Mouse (Mus musculus) embryonic fibroblast, embryonic 13.5 days (primary cell): Measurements from ENCODE around the gene Psd. TPM values are rescaled to one million over a fixed set of nuclear protein-coding genes. Genes with fewer than 3 reads are reported as not detected.

ENCODE experiments used
- H3K27ac ChIP-seq: 2 replicates; pipeline ENCODE4 v1.5.1; 2012; ENCODE audit warnings: low read length, control low read depth, inconsistent platforms; ENCODE audit not compliant: insufficient read depth
- H3K4me1 ChIP-seq: 2 replicates; pipeline ENCODE4 v1.6.1; 2011; ENCODE audit warnings: low read length; ENCODE audit not compliant: control insufficient read depth, insufficient read depth
- H3K4me3 ChIP-seq: 2 replicates; pipeline ENCODE4 v1.5.1; 2011; ENCODE audit warnings: mild to moderate bottlenecking, control low read depth, low read length; ENCODE audit not compliant: insufficient read depth
- CTCF ChIP-seq: IDR thresholded peaks from 2 replicates; pipeline ENCODE4 v1.5.1; 2011; ENCODE audit warnings: mild to moderate bottlenecking, control low read depth, low read length, moderate library complexity, borderline replicate concordance; ENCODE audit not compliant: insufficient read depth
- POLR2A ChIP-seq: IDR thresholded peaks from 2 replicates; pipeline ENCODE4 v1.6.1; 2011; ENCODE audit warnings: low read depth, mild to moderate bottlenecking, control low read depth, low read length, moderate library complexity
- polyA plus RNA-seq: library from polyadenylated mRNA; stranded (reverse); fragments of >200 nt; gene quantifications from 2 replicates; pipeline ENCODE4 v1.2.4, GENCODE M21; 2011; ENCODE audit warnings: low read depth; ENCODE audit not compliant: missing spikeins, insufficient read length

Psd gene
- polyA plus RNA-seq, 1 experiment = 2.7 TPM

DNA sequence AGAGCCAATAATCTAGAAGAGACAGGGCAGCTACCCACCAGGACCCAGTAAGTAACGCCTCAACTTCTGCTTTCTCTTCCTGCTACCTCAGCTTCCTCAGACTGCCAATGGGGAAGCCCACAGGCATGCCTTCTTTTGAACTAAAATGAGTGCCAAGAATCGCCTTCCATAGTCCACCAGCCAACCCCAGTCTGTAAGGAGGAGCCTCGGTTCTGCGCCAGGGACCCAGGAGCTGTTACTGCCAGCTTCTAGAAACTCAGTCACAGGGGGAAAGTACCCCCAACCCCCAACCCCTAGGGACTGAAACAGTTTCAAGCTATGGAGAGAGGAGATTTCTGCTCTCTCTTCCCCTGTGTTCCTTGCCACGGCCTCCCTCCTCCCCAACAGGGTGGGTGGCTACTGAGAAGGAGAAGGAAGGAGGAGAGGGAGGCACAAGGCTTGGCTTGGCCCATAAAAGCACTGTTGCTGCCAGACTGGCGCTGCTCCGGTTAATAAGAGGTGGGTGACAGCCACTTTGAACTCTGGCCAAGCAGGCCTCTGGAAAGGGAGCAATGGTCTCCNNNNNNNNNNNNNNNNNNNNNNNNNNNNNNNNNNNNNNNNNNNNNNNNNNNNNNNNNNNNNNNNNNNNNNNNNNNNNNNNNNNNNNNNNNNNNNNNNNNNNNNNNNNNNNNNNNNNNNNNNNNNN lies 12.5 kb upstream of the Psd start:
- no peak overlapping the region for H3K4me3 ChIP-seq
- H3K4me1 ChIP-seq = no peaks in the 10 kb centered on the region
- H3K27ac ChIP-seq = peak overlapping the region; percentile 55
- TF ChIP-seq POLR2A (no peak), CTCF (no peak)

DNA sequence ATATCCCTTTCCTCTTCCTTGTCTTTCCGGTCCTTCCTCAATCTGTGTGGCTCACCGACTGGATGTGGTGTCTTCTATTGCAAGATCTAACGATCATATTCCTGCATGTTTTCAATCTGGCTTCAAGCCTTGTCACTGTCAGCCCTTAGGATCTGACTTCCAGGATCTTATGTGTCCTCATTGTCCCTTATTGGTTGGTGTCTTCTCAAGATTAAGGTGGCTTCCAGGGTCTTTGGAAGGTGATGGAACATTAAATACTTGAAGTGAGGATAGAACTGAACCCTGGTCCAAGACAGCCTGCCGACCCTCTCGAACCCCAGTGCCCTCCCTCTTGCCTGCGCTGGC lies 12.0 kb upstream of the Psd start:
- peak overlapping the region; percentile 55 for H3K27ac ChIP-seq
- TF ChIP-seq CTCF = no peak
- TF ChIP-seq POLR2A = no peak; the same call in 1 of the 2 replicates

DNA sequence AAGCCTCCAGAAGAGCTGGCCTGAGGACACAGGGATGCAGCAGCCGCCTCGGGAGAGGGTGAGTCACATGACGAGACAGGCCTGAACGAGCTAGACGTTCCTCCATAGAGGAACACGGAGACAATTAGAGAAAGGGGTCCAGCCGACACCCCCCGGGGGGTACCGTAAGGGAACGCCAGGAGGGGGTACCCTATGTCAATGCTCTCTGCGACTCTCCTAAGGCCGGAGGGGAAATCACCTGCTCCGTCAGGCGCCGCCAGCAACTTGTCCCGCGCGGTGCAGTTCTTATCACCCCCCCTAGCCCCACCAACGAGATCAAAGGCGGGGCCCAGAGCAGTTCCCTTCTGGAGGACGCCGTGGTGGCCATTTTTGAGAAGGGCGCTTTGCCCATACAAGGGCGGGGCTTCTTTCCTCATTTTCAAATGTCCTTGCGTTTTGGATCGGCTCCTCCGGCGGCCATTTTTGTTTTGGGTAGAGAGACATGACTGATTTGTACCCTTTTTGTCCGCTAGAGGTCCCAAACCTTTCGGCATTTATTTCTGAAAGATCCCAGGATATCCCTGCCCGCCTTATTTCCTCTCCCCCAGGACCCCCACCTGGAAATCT lies 11.5 kb upstream of the Psd start, which contains the start of gene Cuedc2:
Cuedc2 (minus strand) TSS at position 372 of the 606 bp plus-strand sequence.
- Histone ChIP-seq H3K4me1 (no peaks in the 10 kb centered on the region), H3K27ac (peak within 1 kb of the TSS; percentile 55), H3K4me3 (peak within 1 kb of the TSS; percentile 59)
- TF ChIP-seq CTCF = no peak
- TF ChIP-seq POLR2A = peak; percentile 57

More for the DNA sequence above, 12.0 kb upstream of the Psd start:
- H3K4me1 ChIP-seq = no peaks in the 10 kb centered on the region
- H3K4me3 ChIP-seq = 0 out of 2 replicates have a peak overlapping the region, but pooled peaks have one; percentile 11

DNA sequence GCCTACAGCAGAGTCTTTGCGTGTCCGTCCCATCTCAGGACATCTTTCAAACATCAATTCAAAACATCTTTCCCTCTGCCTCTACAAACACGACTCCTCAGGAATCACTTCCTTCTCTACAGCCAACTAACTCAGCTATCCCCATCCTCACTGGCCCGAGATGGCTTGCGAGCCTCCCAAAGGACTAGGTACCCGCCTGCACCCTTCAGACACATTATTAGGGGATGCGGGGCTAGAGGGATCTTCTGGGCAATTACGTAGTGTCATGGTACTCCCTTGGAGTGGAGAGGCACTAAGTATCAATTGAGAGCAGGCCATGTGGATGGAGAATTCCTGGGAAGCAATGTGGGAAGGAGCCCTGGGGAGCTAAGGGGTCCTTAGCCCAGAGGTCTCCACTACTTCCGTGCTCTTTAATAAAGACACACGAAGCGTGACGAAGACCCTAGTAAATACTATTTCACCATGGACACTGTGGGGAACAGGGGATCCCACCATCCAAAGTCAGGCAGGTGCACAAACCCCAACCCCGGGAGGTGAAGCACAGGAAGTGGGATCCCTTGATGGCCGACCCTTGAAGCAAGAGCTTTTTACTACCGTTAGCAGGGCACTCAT lies 10.9 kb upstream of the Psd start:
- no peak for TF ChIP-seq CTCF
- TF ChIP-seq POLR2A = no peak
- Histone ChIP-seq H3K27ac (no peak overlapping the region), H3K4me3 (peak overlapping the region; percentile 59), H3K4me1 (no peaks in the 10 kb centered on the region)

DNA sequence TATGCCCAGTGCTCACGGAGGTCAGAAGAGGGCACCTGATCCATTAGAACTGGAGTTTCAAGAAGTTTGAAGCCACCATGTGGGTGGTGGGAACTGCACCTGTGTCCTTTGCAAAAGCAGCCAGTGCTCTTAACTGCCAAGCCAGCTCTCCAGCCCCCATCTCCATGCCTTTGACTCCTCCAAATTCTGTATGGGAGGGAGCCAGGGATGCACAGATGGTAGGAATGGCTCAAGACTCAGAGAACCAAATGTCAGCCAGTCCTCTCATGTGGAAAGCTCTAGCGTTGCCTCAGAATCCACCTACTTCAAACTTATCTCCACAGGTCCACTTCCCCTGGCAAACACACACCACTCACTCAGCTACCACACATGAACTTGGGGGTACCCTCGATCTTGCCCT lies 7.0 kb upstream of the Psd start:
- no peak overlapping the region for H3K4me3 ChIP-seq
- H3K4me1 ChIP-seq = no peaks in the 10 kb centered on the region
- no peak overlapping the region for H3K27ac ChIP-seq
- TF ChIP-seq CTCF (no peak), POLR2A (no peak)

DNA sequence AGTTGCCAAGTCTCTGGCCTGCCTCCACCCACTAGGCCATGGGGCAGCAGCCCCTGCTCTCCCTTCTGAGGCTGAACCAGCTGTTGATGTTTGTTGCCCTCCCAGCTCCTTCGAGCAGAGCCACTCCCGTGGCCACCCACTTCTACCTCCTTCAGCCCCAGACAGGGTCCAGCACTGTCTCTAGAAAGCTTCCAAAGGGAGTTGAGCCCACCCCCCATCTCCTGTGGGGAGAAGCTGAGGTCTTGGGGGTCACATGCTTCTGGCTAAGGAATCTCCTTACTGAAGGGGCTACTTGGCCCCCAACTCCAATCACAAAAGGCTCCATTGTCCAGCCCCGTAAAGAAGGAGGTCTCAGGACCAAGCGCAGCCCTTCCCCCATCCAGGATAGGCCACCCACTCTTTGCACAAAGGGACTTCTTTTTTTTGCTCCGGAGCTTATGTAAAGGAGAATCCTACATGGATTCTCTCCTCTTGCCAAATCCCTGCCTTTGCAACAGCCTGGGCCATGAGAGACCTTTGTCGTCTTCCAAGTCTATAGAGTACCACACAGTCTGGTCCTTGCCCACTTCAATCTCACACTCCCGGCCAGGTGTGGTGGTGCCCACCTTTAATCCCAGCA lies 5.9 kb upstream of the Psd start:
- Histone ChIP-seq H3K4me1 (no peaks in the 10 kb centered on the region), H3K27ac (no peak overlapping the region), H3K4me3 (no peak overlapping the region)
- TF ChIP-seq POLR2A (no peak), CTCF (no peak)

DNA sequence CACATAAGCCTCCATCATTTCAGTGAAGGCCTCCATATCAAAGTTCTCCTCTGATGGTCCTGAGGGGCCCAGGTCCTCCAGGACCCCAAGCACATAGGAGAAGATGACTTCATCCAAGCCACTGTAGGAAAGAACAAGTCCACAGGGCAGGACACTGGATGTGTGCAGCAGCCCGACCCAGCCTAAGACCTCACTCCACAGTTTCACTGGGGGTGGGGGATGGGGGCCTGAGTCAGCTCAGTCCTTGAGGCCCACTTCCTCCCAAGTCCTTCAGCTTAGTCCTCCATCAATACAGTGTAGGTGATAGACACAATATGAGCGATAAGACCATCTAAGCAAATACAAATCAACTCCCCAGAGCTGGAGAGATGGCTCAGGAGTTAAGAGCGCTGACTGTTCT lies 5.0 kb upstream of the Psd start:
- Histone ChIP-seq H3K4me3 (no peak overlapping the region), H3K27ac (no peak overlapping the region), H3K4me1 (no peaks in the 10 kb centered on the region)
- TF ChIP-seq CTCF (no peak), POLR2A (no peak)

DNA sequence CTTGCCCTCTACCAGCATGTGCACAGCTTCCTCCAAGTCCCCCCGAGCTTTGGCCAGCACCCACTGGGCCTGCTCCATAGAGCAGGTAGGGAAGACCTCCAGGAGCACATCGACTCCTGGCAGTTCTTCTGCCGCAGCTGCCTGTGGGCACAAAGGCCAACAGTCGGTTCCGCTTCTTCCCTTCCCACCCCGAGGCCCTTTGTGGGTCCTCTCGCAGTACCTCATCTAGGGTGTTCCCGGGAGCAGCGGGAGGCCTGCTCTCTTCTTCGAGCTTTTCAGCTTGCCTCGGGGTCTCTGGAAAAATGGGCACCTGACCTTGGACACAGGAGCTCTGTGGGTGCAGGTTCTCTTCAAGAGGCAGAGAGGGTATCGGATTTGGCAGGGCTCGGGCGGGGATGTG lies 4.4 kb upstream of the Psd start:
- H3K4me1 ChIP-seq = no peaks in the 10 kb centered on the region
- H3K4me3 ChIP-seq = no peak overlapping the region
- TF ChIP-seq CTCF (no peak), POLR2A (no peak)
- no peak overlapping the region for H3K27ac ChIP-seq

DNA sequence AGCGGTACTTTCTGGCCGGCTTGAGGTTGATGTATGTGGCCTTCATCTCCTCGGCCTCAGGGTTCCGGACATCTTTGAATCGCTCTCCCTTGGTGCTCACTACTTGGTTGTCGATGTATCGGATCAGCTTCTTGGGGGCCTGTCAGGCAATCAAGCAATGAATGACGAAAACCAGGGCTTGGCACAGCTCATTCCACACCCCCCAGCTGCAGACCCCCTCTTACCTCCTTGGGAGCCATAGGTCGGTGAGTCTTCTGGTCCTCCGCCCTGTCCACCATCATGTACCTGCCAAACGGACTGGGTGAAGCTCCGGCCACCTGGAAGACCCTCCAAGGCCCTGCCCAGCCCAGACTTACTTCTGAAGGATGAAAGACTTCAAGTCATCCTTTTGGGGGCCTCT lies 3.7 kb upstream of the Psd start:
- no peak overlapping the region for H3K4me3 ChIP-seq
- TF ChIP-seq POLR2A (no peak), CTCF (no peak)
- H3K4me1 ChIP-seq = no peaks in the 10 kb centered on the region
- H3K27ac ChIP-seq = no peak overlapping the region

DNA sequence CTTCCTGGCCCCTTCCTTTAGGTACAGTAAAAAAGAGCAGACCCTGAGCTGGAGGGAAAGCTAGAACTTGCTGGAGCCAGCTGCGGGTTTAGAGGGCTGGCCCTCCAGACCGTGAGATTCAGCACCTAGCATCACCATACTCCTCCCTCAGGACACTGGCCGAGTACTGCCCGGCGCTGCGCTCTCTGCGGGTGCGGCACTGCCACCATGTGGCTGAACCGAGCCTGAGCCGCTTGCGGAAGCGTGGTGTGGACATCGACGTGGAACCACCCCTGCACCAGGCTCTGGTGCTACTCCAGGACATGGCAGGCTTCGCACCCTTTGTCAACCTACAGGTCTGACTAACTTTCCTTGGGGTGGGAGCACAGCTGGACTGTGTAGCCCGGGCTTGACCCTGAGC lies 3.0 kb upstream of the Psd start:
- H3K4me3 ChIP-seq = no peak overlapping the region
- H3K4me1 ChIP-seq = no peaks in the 10 kb centered on the region
- TF ChIP-seq POLR2A (no peak), CTCF (peak; percentile 99)
- no peak overlapping the region for H3K27ac ChIP-seq
